Mouse (Mus musculus) cerebellum, postnatal 14 days (tissue): ENCODE data around the gene Smad1.

Experiments used
- DNase-seq, 2 experiments: peaks; one replicate each; pipeline ENCODE4 v3.0.0; 2021; ENCODE audit warnings: mixed read lengths in 2 of 2

Gene Smad1

GRCm38 (mm10) chr8:79350805-79351204, 48.5 kb downstream of the Smad1 start:
- no peak for DNase-seq

- peak; percentile 91 to 93 for DNase-seq
These were observed 49.2 kb downstream of the Smad1 start for GRCm38 (mm10) chr8:79350094-79350593.

DNA sequence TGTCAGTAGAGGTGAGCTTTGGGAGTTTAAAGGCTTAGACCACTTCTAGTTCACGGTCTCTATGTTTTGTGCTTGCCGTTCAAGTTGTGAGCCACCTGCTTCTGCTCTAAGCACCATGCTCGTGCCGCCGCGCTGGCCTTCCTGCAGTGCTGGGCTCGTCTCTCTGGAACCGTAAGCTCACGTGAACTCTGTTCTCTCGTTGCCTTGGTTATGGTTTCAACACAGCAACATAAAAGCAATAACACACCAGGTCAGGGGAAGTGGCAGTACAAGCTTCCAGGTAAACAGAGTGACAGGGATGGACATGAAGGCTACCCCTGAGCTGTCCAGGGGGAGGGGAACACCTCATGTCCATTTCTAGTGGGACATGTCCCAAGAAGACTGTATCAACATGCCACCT, 52.9 kb downstream of the Smad1 start:
- DNase-seq, result no peak

GRCm38 (mm10) chr8:79345856-79346255, 53.5 kb downstream of the Smad1 start:
- DNase-seq, result no peak

- DNase-seq, result no peak
These were observed 58.1 kb downstream of the Smad1 start for GRCm38 (mm10) chr8:79341236-79341635.

DNA sequence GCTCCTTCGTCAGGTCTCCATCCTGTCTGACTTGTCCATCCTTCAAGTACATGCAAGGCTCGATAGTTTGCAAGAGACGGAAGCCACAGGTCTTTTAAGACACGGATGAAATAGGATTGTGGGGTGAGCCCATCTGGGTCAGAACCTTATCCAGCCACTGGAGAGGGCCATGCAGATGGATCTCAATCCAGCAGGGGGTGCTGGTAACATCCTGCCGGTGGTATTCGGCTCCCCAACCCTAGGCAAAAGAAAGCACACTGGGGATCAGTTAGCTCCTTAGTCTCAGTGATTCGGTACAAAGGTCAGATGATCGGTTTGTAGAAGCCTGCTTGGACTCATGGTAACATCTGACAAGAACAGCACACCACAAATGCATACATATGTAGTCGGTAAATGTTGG, 59.8 kb downstream of the Smad1 start:
- DNase-seq, result peak; percentile 62

DNA sequence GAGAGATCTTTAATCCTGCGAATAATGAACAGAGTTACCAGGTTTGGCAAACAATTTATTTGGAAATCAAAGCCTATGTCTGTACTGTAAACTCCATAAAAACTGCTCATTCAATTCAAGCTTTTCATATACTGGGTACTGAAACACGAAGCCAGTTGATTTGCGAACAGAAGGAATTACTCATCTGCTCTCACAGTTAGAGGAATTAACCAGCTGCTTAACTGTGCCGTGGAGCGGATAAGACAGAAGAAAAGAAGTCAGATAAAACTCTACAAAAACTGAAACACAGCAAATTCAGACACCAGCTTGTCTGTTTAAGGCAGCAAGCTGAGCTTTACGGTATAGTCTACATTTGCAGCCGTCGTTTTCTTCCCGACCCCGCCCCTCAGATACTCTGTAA, 60.7 kb downstream of the Smad1 start:
- DNase-seq, result no peak

DNA sequence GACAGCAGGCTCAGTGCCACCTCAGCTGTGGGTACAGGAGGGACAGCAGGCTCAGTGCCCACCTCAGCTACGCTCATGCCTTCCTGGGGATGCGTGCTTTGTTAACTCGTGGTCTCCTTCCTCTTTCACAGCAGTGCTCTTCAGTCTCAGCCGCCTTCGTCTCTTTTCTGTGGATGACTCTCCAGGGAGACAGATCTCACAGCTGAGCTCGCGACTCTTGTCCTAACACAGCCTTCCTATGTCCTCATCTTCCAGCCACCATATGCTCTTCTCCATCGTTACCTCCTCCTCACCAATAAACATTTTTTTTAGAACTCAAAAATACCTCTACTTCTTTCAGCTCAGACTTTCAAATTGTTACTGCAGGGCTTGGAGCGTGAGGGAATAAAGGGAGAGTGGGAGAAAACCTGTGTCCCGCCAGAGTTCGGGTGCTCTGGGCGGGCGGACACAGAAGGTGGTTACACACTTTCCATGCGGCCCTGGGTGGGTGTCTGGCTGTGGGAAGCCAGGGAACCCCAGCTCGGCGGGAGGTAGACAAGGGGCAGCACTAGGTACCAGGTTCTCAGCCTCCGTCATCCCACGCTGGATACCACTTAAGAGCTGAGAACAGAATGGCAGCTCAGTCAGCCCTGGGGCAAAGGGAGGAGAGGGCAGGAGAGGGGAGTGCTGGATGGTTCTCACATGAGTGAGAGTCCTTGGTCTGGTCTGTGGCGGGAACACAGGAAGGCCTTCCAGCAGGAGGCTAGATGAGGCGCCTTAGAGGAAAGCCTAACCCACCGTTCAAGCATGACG, 67.0 kb downstream of the Smad1 start:
- DNase-seq, result no peak

- DNase-seq, result no peak
These were observed 67.7 kb downstream of the Smad1 start for GRCm38 (mm10) chr8:79331571-79331970.

DNA sequence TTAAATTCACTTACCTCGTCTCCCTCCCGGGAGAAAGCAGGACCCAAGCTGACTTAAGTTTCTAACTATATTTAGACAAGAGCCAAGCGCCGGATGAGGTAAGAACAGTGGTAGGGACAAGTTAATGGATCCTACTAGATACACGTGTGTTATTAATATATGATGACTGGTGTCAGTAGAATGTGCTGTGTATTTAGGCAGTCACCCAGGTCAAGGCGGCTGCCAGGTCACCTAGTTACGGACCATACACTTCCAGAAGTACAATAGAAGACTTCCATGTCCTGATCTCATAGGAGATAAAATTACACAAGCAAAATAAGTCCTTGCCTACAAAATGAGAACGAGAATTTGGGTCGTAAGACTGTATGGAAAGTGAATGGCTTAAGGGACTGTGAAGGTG, 68.3 kb downstream of the Smad1 start:
- no peak for DNase-seq

DNA sequence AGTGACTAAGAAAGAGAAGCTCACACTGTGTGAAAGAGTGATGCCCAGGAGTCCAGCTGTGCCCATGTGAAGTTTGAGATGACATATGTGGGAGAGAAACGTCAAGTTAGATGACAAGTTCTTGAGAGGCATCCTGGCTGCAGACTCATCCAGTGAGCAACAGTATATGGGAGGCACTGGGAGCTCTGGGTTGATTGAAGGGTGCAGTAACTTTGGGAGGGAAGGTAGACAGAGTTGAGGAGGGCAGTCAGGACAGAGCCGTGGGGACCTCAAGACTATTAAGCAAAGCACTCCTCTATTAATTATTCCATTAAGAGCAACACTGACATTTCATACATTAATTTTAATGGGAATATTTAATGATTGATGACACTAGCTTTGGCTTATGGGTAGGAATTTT, 69.6 kb downstream of the Smad1 start:
- DNase-seq, result no peak

GRCm38 (mm10) chr8:79329182-79329581, 70.1 kb downstream of the Smad1 start:
- DNase-seq, result no peak

DNA sequence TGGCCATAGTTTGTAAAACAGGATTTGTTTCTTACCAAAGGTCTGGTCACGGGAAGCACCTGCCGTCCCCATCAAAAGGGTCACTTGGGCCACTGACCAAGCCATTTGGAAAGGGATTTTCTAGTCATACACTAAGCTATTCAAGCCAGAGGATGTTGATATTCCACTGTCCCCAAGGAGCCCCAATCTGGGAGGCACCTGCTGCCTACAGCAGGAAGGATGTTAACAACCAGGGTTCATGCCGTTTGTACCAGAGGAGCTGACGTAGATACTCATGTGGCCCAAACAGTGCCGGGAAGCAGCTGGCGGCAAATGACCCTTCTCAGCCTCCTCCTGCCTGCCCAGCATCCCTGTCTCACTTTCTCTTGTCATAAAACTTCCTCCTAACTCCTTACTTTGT, 73.8 kb downstream of the Smad1 start:
- DNase-seq, result no peak

DNA sequence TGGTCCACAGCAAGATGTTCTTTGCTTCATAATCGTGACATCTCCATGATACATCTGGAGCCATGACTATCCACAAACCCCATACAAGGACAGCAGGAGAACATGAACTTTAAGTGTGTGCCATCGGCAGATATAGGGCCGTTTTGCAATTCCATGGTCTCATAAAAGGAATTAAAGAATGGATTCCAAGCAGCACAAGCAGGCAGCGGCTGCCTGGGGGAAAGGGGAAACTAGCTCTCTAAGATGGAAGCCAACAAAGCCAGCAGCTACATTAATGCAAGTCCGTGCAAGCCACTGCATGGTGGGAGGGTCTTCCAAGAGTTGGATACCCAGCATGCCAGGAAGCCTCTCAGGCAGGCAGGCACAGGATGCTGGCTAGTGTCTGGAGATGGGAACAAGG, 74.4 kb downstream of the Smad1 start:
- DNase-seq, result no peak

- no peak for DNase-seq
These were observed 75.3 kb downstream of the Smad1 start for GRCm38 (mm10) chr8:79324036-79324435.

DNA sequence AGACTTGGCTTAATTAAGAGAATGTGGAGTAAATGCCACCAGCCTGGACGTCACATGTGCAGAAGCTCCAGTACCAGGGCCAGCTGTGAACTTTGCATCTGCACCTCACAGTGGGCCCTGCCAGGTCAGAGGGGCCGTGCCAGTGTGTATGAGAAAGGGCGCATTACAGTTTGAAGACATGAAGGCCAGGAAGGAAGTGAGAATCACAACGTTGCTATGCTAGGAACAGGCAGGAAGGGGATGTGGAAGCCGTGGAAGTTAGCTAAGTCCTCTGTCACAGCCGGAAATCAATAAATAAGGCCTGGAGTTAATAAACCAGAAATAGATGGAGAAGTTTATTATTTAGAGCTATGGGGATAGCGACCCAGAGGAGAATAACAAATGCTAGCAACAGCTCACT, 76.2 kb downstream of the Smad1 start:
- DNase-seq, result no peak

- no peak for DNase-seq
These were observed 88.5 kb downstream of the Smad1 start for GRCm38 (mm10) chr8:79310801-79311200.

- no peak for DNase-seq
These were observed 93.4 kb downstream of the Smad1 start for GRCm38 (mm10) chr8:79305941-79306340.

GRCm38 (mm10) chr8:79301548-79301947, 97.8 kb downstream of the Smad1 start:
- no peak for DNase-seq

DNA sequence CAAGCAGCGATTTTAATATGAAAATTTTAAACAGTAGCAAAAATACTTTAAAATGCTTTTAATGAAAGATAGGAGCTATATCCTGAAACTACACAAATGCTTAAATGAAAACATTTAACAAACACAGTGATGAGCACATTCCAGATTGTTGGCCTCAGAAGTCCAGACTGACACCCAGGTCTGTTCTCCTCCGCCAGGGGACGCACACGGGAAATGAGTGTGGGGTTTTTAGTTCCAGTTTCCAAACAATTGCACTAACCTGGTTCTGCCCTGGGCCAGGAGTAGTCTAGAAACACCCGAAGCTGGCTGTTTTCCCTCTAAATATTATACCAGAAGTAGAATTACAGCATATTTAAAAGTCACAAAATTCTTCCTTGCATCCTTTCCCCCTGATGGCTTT, 99.6 kb downstream of the Smad1 start:
- DNase-seq, result peak in 1 of 2 experiments; percentile 26

- peak; percentile 66 to 76 for DNase-seq
These were observed 101.6 kb downstream of the Smad1 start for GRCm38 (mm10) chr8:79297763-79298162.

DNA sequence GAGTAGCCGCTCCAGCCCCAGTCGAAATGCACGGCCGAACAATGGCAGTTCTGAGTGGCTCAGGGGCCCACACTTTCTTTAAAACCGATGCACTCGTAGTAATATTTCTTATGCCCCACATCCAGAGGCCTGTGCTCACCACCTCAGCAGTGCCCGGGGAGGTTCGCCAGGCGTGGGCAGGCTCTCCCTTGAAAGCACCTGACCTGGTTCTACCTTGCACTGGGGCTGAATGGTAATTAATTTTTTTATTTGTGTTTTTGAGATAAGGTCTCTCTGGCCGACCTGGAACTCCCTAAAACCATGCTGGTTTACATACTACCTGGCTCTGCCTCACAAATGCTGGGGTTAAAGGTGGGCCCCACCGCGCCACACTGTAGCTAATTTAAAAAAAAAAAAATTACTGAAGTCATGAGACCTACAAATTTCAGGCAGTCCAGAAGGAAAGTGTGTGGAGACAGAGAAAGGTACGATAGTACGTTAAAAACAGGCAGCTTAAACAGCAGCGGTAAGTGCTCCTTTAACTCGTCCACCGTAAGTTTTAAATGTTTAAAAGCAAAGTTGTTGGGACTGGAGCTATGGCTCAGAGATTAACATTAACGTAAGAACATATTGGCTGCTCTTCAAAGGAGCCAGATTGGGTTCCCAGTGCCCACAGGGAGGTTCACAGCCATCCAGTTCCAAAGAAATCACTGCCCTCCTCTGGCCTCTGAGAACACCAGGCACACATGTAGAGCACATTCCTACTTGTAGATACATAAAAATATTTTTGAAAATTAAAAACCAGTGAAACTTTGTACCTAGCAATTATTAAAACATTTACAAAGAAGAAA, 103.8 kb downstream of the Smad1 start:
- no peak for DNase-seq

DNA sequence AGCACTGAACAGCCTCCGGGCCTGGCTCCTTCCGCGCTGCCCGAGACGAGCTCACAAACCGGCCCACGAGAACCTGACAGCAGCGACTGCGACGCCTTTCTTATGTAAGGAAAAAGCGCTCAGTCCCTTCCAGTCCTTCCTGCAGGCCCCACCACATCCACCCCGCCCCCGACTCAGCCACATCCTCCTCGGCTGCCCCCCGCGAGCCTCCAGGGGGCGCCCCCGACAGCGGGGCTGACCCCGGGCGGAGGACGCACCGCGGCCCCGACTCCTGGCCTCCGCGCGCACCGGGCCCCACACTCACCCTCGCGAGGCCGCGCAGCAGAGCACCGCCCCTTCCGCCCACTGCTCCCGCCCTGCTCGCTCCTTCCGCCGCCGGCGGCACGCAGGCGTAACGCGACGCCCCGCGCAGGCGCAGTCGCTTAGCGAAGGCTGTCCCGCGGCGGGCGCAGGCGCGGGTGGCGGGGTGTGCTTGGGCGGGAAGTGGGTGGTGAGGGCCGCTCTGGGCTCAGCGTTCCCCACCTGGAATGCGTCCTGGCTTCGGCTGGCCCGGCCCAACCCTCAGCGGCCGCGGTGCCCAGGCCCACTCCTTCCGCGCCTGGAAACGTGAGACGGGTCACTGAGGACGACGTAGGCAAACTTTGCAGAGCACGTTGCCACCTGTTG, 104.6 kb downstream of the Smad1 start, which contains the start of gene Mmaa:
Mmaa (minus strand) TSS at position 328 of the 666 bp plus-strand sequence.
- DNase-seq, result peak; percentile 97 to 98
